Mouse (Mus musculus) heart, embryonic 12.5 days (tissue): ENCODE measurements around the gene Gpc4. TPM values are rescaled to one million over a fixed set of nuclear protein-coding genes. Genes with fewer than 3 reads are reported as not detected.

ENCODE experiments used
- ATAC-seq: fragments of 200-750 bp; cut with Nextera tagmentation; 2 replicates; pipeline ENCODE4 v1.8.0; 2017; ENCODE audit warnings: moderate TSS enrichment, moderate library complexity; ENCODE audit not compliant: insufficient number of reproducible peaks, low FRiP score
- H3K27ac ChIP-seq: fragments of 300-500 bp; sonication (generic); 2 replicates; pipeline ENCODE4 v1.5.1; 2016; ENCODE audit warnings: mild to moderate bottlenecking, moderate library complexity; ENCODE audit not compliant: poor library complexity, severe bottlenecking
- H3K27me3 ChIP-seq: fragments of 300-500 bp; sonication (generic); replicated peaks from 2 replicates; pipeline ENCODE4 v1.6.1; 2016; ENCODE audit warnings: mild to moderate bottlenecking, moderate library complexity
- H3K36me3 ChIP-seq: fragments of 300-500 bp; sonication (generic); 2 replicates; pipeline ENCODE4 v1.6.1; 2016; ENCODE audit warnings: mild to moderate bottlenecking, moderate library complexity
- H3K4me1 ChIP-seq: fragments of 300-500 bp; sonication (generic); replicated peaks from 2 replicates; pipeline ENCODE4 v1.6.1; 2016; ENCODE audit warnings: mild to moderate bottlenecking
- H3K4me2 ChIP-seq: fragments of 300-500 bp; sonication (generic); 2 replicates; pipeline ENCODE4 v1.6.1; 2016; ENCODE audit warnings: mild to moderate bottlenecking, moderate library complexity
- H3K4me3 ChIP-seq: fragments of 300-500 bp; sonication (generic); 2 replicates; pipeline ENCODE4 v1.5.1; 2016; ENCODE audit warnings: mild to moderate bottlenecking
- H3K9ac ChIP-seq: fragments of 300-500 bp; sonication (generic); 2 replicates; pipeline ENCODE4 v1.6.1; 2016; ENCODE audit warnings: mild to moderate bottlenecking, moderate library complexity
- H3K9me3 ChIP-seq: fragments of 300-500 bp; sonication (generic); replicated peaks from 2 replicates; pipeline ENCODE4 v1.6.1; 2016; ENCODE audit warnings: mild to moderate bottlenecking, moderate library complexity
- WGBS: fragments of 180-500 bp; shearing (Covaris S2); methylation state at CpG from one replicate; pipeline ENCODE4 v1.1.7; 2016; 5-methylcytosine and 5-hydroxymethylcytosine counted together
- polyA plus RNA-seq: library from polyadenylated mRNA; unstranded; fragments of >200 nt; fragmentation: Nextera tagmentation; extraction: Ambion mirVana; gene quantifications from 2 replicates; pipeline ENCODE4 v1.2.1, GENCODE M21; 2016

Gpc4 gene
- polyA plus RNA-seq, 1 experiment from 2014 or later: 56.8 TPM

- Histone ChIP-seq H3K4me3 (no peak overlapping the region), H3K4me1 (no peaks in the 10 kb centered on the region), H3K27ac (no peak overlapping the region), H3K9me3 (0 out of 2 replicates have a peak, but pooled peaks cover 2% of the 10 kb centered on the region), H3K9ac (no peak overlapping the region), H3K27me3 (no peaks in the 10 kb centered on the region), H3K36me3 (no peaks in the 10 kb centered on the region), H3K4me2 (no peak overlapping the region)
- no peak for ATAC-seq
Observed at GRCm38 (mm10) chrX:52145563-52145962, 19.5 kb downstream of the Gpc4 start.

- 77% methylated on average over 7 of the region's 7 CpGs for WGBS
- Histone ChIP-seq H3K36me3 (no peaks in the 10 kb centered on the region), H3K4me1 (no peaks in the 10 kb centered on the region), H3K27me3 (no peaks in the 10 kb centered on the region), H3K4me2 (no peak overlapping the region), H3K4me3 (no peak overlapping the region), H3K9ac (no peak overlapping the region), H3K9me3 (0 out of 2 replicates have a peak, but pooled peaks cover 2% of the 10 kb centered on the region), H3K27ac (no peak overlapping the region)
- no peak for ATAC-seq
Observed at GRCm38 (mm10) chrX:52144491-52144890, 20.6 kb downstream of the Gpc4 start.

GRCm38 (mm10) chrX:52140316-52140715, 24.7 kb downstream of the Gpc4 start:
- Histone ChIP-seq H3K4me3 (no peak overlapping the region), H3K9ac (no peak overlapping the region), H3K4me1 (no peaks in the 10 kb centered on the region), H3K4me2 (no peak overlapping the region), H3K27ac (no peak overlapping the region), H3K36me3 (no peaks in the 10 kb centered on the region), H3K27me3 (no peaks in the 10 kb centered on the region), H3K9me3 (no peaks in the 10 kb centered on the region)
- no peak for ATAC-seq

- Histone ChIP-seq H3K27ac (no peak overlapping the region), H3K9me3 (no peaks in the 10 kb centered on the region), H3K4me3 (no peak overlapping the region), H3K27me3 (no peaks in the 10 kb centered on the region), H3K9ac (no peak overlapping the region), H3K4me2 (no peak overlapping the region), H3K36me3 (no peaks in the 10 kb centered on the region), H3K4me1 (peaks cover 3% of the 10 kb centered on the region; the same call in 1 of the 2 replicates)
- 74% methylated on average over 2 of the region's 2 CpGs for WGBS
- no peak for ATAC-seq
Observed at GRCm38 (mm10) chrX:52138461-52139075, 26.5 kb downstream of the Gpc4 start.

- WGBS: 73% methylated on average over 5 of the region's 5 CpGs
- H3K4me1 ChIP-seq: peaks cover 3% of the 10 kb centered on the region; the same call in 1 of the 2 replicates
- H3K4me3 ChIP-seq: no peak overlapping the region
- no peak overlapping the region for H3K4me2 ChIP-seq
- ATAC-seq: no peak
- no peaks in the 10 kb centered on the region for H3K27me3 ChIP-seq
- H3K9ac ChIP-seq: no peak overlapping the region
- H3K36me3 ChIP-seq: no peaks in the 10 kb centered on the region
- no peak overlapping the region for H3K27ac ChIP-seq
- H3K9me3 ChIP-seq: no peaks in the 10 kb centered on the region
Observed at GRCm38 (mm10) chrX:52138033-52138432, 27.0 kb downstream of the Gpc4 start.

GRCm38 (mm10) chrX:52136525-52136924, 28.5 kb downstream of the Gpc4 start:
- no peak overlapping the region for H3K4me2 ChIP-seq
- no peak for ATAC-seq
- H3K36me3 ChIP-seq: no peaks in the 10 kb centered on the region
- H3K27me3 ChIP-seq: no peaks in the 10 kb centered on the region
- H3K9me3 ChIP-seq: no peaks in the 10 kb centered on the region
- 87% methylated on average over 5 of the region's 5 CpGs for WGBS
- no peak overlapping the region for H3K27ac ChIP-seq
- peaks cover 3% of the 10 kb centered on the region; the same call in 1 of the 2 replicates for H3K4me1 ChIP-seq
- H3K4me3 ChIP-seq: no peak overlapping the region
- H3K9ac ChIP-seq: no peak overlapping the region

- WGBS: 91% methylated on average over 1 of the region's 1 CpGs
- Histone ChIP-seq H3K4me1 (peaks cover 11% of the 10 kb centered on the region), H3K9me3 (no peaks in the 10 kb centered on the region), H3K36me3 (no peaks in the 10 kb centered on the region), H3K4me3 (no peak overlapping the region), H3K27me3 (no peaks in the 10 kb centered on the region), H3K9ac (no peak overlapping the region), H3K27ac (no peak overlapping the region), H3K4me2 (no peak overlapping the region)
- ATAC-seq: no peak
Observed at GRCm38 (mm10) chrX:52129604-52130003, 35.4 kb downstream of the Gpc4 start.

- ATAC-seq: no peak
- no peaks in the 10 kb centered on the region for H3K9me3 ChIP-seq
Observed at GRCm38 (mm10) chrX:52128794-52129193, 36.3 kb downstream of the Gpc4 start.

GRCm38 (mm10) chrX:52113651-52114050, 51.4 kb downstream of the Gpc4 start:
- ATAC-seq: no peak
- no peak overlapping the region for H3K27ac ChIP-seq
- H3K4me1 ChIP-seq: peaks cover 13% of the 10 kb centered on the region
- H3K4me3 ChIP-seq: no peak overlapping the region
- no peak overlapping the region for H3K4me2 ChIP-seq
- no peak overlapping the region for H3K9ac ChIP-seq
- H3K36me3 ChIP-seq: no peaks in the 10 kb centered on the region
- H3K9me3 ChIP-seq: no peaks in the 10 kb centered on the region
- no peaks in the 10 kb centered on the region for H3K27me3 ChIP-seq
- 83% methylated on average over 5 of the region's 5 CpGs for WGBS

More at GRCm38 (mm10) chrX:52128794-52129193, 36.3 kb downstream of the Gpc4 start:
- no peak overlapping the region for H3K4me3 ChIP-seq
- 67% methylated on average over 4 of the region's 4 CpGs for WGBS
- H3K36me3 ChIP-seq: no peaks in the 10 kb centered on the region
- peaks cover 11% of the 10 kb centered on the region for H3K4me1 ChIP-seq
- peak overlapping the region; percentile 38; the same call in 1 of the 2 replicates for H3K27ac ChIP-seq
- H3K9ac ChIP-seq: no peak overlapping the region
- no peak overlapping the region for H3K4me2 ChIP-seq
- H3K27me3 ChIP-seq: no peaks in the 10 kb centered on the region

GRCm38 (mm10) chrX:52109663-52110062, 55.4 kb downstream of the Gpc4 start:
- H3K4me1 ChIP-seq: peaks cover 5% of the 10 kb centered on the region
- no peak overlapping the region for H3K4me2 ChIP-seq
- 33% methylated on average over 2 of the region's 2 CpGs for WGBS
- no peak overlapping the region for H3K27ac ChIP-seq
- H3K4me3 ChIP-seq: no peak overlapping the region
- no peaks in the 10 kb centered on the region for H3K27me3 ChIP-seq
- ATAC-seq: no peak
- no peak overlapping the region for H3K9ac ChIP-seq
- H3K36me3 ChIP-seq: no peaks in the 10 kb centered on the region
- H3K9me3 ChIP-seq: no peaks in the 10 kb centered on the region

- no peaks in the 10 kb centered on the region for H3K9me3 ChIP-seq
- ATAC-seq: no peak
- no peaks in the 10 kb centered on the region for H3K36me3 ChIP-seq
- peaks cover 6% of the 10 kb centered on the region for H3K4me1 ChIP-seq
- 63% methylated on average over 1 of the region's 1 CpGs for WGBS
- H3K27ac ChIP-seq: no peak overlapping the region
- H3K9ac ChIP-seq: no peak overlapping the region
- no peak overlapping the region for H3K4me3 ChIP-seq
- no peaks in the 10 kb centered on the region for H3K27me3 ChIP-seq
- no peak overlapping the region for H3K4me2 ChIP-seq
Observed at GRCm38 (mm10) chrX:52108966-52109365, 56.1 kb downstream of the Gpc4 start.

- no peaks in the 10 kb centered on the region for H3K9me3 ChIP-seq
- H3K4me3 ChIP-seq: no peak overlapping the region
- no peak overlapping the region for H3K9ac ChIP-seq
- H3K27ac ChIP-seq: no peak overlapping the region
- no peaks in the 10 kb centered on the region for H3K36me3 ChIP-seq
- no peak overlapping the region for H3K4me2 ChIP-seq
- 0 out of 2 replicates have a peak, but pooled peaks cover 2% of the 10 kb centered on the region for H3K4me1 ChIP-seq
- 85% methylated on average over 1 of the region's 1 CpGs for WGBS
- ATAC-seq: no peak
- no peaks in the 10 kb centered on the region for H3K27me3 ChIP-seq
Observed at GRCm38 (mm10) chrX:52103771-52104170, 61.3 kb downstream of the Gpc4 start.
